Mouse (Mus musculus) limb, embryonic 13.5 days (tissue): ENCODE results near the gene Dnajb4. TPM values are rescaled to one million over a fixed set of nuclear protein-coding genes. Genes with fewer than 3 reads are reported as not detected.

ENCODE experiments used
- ATAC-seq: fragments of 200-750 bp; cut with Nextera tagmentation; 2 replicates; pipeline ENCODE4 v1.8.0; 2017; ENCODE audit warnings: low read depth, moderate number of reproducible peaks, moderate TSS enrichment; ENCODE audit not compliant: low FRiP score
- H3K27ac ChIP-seq: fragments of 300-500 bp; sonication (generic); 2 replicates; pipeline ENCODE4 v1.5.1; 2015; ENCODE audit warnings: inconsistent platforms, mild to moderate bottlenecking, moderate library complexity
- H3K27me3 ChIP-seq: fragments of 300-500 bp; sonication (generic); 2 replicates; pipeline ENCODE4 v1.6.1; 2015; ENCODE audit warnings: mild to moderate bottlenecking, inconsistent platforms
- H3K36me3 ChIP-seq: fragments of 300-500 bp; sonication (generic); 2 replicates; pipeline ENCODE4 v1.6.1; 2015; ENCODE audit warnings: inconsistent platforms, mild to moderate bottlenecking, moderate library complexity
- H3K4me1 ChIP-seq: fragments of 300-500 bp; sonication (generic); 2 replicates; pipeline ENCODE4 v1.6.1; 2015; ENCODE audit warnings: inconsistent platforms
- H3K4me2 ChIP-seq: fragments of 300-500 bp; sonication (generic); replicated peaks from 2 replicates; pipeline ENCODE4 v1.6.1; 2015; ENCODE audit warnings: inconsistent platforms, mild to moderate bottlenecking, moderate library complexity
- H3K4me3 ChIP-seq: fragments of 300-500 bp; sonication (generic); 2 replicates; pipeline ENCODE4 v1.5.1; 2015; ENCODE audit warnings: moderate library complexity, mild to moderate bottlenecking, inconsistent platforms
- H3K9ac ChIP-seq: fragments of 300-500 bp; sonication (generic); 2 replicates; pipeline ENCODE4 v1.6.1; 2015; ENCODE audit warnings: mild to moderate bottlenecking, inconsistent platforms
- H3K9me3 ChIP-seq: fragments of 300-500 bp; sonication (generic); 2 replicates; pipeline ENCODE4 v1.6.1; 2016; ENCODE audit warnings: inconsistent platforms
- WGBS: fragments of 180-500 bp; shearing (Covaris S2); methylation state at CpG from one replicate; pipeline ENCODE4 v1.1.7; 2015; 5-methylcytosine and 5-hydroxymethylcytosine counted together
- polyA plus RNA-seq: library from polyadenylated mRNA; unstranded; fragments of >200 nt; fragmentation: Nextera tagmentation; extraction: Ambion mirVana; gene quantifications from 2 replicates; pipeline ENCODE4 v1.2.1, GENCODE M21; 2015

The Dnajb4 gene
- polyA plus RNA-seq, 1 experiment from 2014 or later = 37.2 TPM

GRCm38 (mm10) chr3:152231333-152232100, 21.4 kb upstream of the Dnajb4 start:
- no peaks in the 10 kb centered on the region for H3K27me3 ChIP-seq
- no peak overlapping the region for H3K4me2 ChIP-seq
- no peak overlapping the region for H3K27ac ChIP-seq
- H3K4me3 ChIP-seq = no peak overlapping the region
- H3K9me3 ChIP-seq = no peaks in the 10 kb centered on the region
- H3K4me1 ChIP-seq = no peaks in the 10 kb centered on the region; the same call in 1 of the 2 replicates
- 44% methylated on average over 6 of the region's 6 CpGs for WGBS
- peaks cover 70% of the 10 kb centered on the region for H3K36me3 ChIP-seq
- no peak overlapping the region for H3K9ac ChIP-seq
- ATAC-seq = no peak

GRCm38 (mm10) chr3:152229271-152229670, 19.2 kb upstream of the Dnajb4 start:
- no peak for ATAC-seq

GRCm38 (mm10) chr3:152228843-152229242, 18.7 kb upstream of the Dnajb4 start:
- Histone ChIP-seq H3K4me1 (no peaks in the 10 kb centered on the region; the same call in 1 of the 2 replicates), H3K9me3 (no peaks in the 10 kb centered on the region), H3K36me3 (peaks cover 81% of the 10 kb centered on the region), H3K4me2 (no peak overlapping the region), H3K27me3 (no peaks in the 10 kb centered on the region), H3K4me3 (no peak overlapping the region), H3K9ac (no peak overlapping the region), H3K27ac (no peak overlapping the region)
- ATAC-seq = no peak
- 93% methylated on average over 7 of the region's 7 CpGs for WGBS

More at GRCm38 (mm10) chr3:152229271-152229670, 19.2 kb upstream of the Dnajb4 start:
- Histone ChIP-seq H3K27ac (no peak overlapping the region), H3K4me3 (no peak overlapping the region), H3K36me3 (peaks cover 81% of the 10 kb centered on the region), H3K4me1 (no peaks in the 10 kb centered on the region; the same call in 1 of the 2 replicates), H3K4me2 (no peak overlapping the region), H3K9me3 (no peaks in the 10 kb centered on the region), H3K27me3 (no peaks in the 10 kb centered on the region), H3K9ac (no peak overlapping the region)
- 91% methylated on average over 5 of the region's 5 CpGs for WGBS

DNA sequence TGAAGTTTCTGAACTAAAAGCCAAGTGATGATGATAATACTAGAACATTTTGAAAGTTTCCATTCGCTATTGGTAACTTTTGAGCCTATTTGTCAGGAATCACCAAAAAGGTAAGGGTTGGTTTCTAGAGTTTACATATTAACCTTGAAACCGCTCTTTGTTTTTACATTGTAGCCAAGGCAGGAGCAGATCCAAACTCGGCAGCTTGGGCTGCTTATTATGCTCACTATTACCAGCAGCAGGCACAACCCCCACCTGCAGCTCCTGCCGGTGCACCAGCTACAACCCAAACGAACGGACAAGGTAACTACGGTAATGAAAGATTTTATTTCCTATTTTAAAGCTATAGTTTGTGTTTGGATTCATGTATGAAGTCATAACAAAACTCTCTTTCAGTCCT, 15.8 kb upstream of the Dnajb4 start:
- Histone ChIP-seq H3K4me2 (no peak overlapping the region), H3K9me3 (no peaks in the 10 kb centered on the region), H3K4me3 (no peak overlapping the region), H3K9ac (no peak overlapping the region), H3K36me3 (peaks cover 90% of the 10 kb centered on the region), H3K4me1 (no peaks in the 10 kb centered on the region), H3K27ac (no peak overlapping the region), H3K27me3 (no peaks in the 10 kb centered on the region)
- ATAC-seq = no peak
- WGBS = 88% methylated on average over 7 of the region's 7 CpGs

GRCm38 (mm10) chr3:152224918-152225317, 14.8 kb upstream of the Dnajb4 start:
- no peaks in the 10 kb centered on the region for H3K4me1 ChIP-seq
- no peak for ATAC-seq
- no peak overlapping the region for H3K4me2 ChIP-seq
- peaks cover 91% of the 10 kb centered on the region for H3K36me3 ChIP-seq
- H3K27me3 ChIP-seq = no peaks in the 10 kb centered on the region
- no peaks in the 10 kb centered on the region for H3K9me3 ChIP-seq
- no peak overlapping the region for H3K27ac ChIP-seq
- H3K9ac ChIP-seq = no peak overlapping the region
- no peak overlapping the region for H3K4me3 ChIP-seq

DNA sequence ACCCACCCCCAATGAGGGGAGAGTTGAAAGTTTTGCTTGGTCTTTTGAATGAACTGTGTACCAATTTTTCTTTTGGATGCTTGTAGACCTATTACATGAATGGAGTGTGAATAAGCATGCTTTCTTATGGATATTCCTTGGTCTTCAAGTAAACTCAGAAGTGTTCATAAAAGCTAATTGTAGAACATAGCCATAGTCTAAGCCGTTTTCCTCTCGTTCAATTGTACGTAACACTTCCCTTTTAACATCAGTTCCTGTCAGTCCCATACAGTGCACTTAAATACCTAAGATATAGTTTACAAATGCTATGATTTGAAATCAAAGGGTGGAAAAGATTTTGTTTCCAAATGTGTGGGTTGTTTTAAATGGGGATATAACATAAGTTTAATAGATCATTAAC, 3.3 kb upstream of the Dnajb4 start:
- no peak for ATAC-seq
- Histone ChIP-seq H3K27me3 (no peaks in the 10 kb centered on the region), H3K9me3 (no peaks in the 10 kb centered on the region), H3K27ac (no peak overlapping the region), H3K9ac (0 out of 2 replicates have a peak overlapping the region, but pooled peaks have one; percentile 39), H3K36me3 (peaks cover 35% of the 10 kb centered on the region), H3K4me3 (peak overlapping the region; percentile 95), H3K4me2 (peak overlapping the region; percentile 94), H3K4me1 (peaks cover 28% of the 10 kb centered on the region)
- WGBS = 39% methylated on average over 3 of the region's 3 CpGs

DNA sequence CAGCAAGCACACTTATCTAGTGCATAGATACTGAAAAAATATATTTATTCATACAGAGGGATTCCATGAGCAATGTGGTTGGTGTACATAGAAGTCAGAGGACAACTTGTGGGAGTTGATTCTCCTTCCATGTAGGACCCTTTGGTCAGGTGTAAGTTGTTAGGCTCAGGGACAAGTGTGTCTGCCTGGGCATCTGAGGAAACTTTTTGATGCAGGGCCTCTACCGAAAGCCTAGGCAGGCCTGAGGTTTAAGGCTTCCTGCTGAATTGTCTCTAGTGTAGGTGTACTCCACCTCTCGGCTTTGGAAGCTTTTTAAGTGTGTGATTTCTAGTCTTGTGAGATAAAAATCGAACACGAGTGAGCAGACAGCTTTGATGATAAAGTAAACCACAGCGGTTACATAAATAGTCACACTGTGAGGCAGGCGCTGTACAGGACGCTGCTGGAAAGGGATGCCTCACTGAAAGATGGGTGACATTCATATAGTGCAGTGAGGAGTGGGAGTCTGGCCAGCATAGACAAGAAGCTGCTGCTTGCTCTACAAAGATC, 1.7 kb upstream of the Dnajb4 start:
- WGBS = 35% methylated on average over 7 of the region's 7 CpGs
- H3K36me3 ChIP-seq = peaks cover 22% of the 10 kb centered on the region
- peak overlapping the region; percentile 95 for H3K4me3 ChIP-seq
- peak overlapping the region; percentile 94 for H3K4me2 ChIP-seq
- no peaks in the 10 kb centered on the region for H3K9me3 ChIP-seq
- ATAC-seq = no peak
- peaks cover 29% of the 10 kb centered on the region for H3K4me1 ChIP-seq
- H3K27ac ChIP-seq = peak overlapping the region; percentile 22; the same call in 1 of the 2 replicates
- no peaks in the 10 kb centered on the region for H3K27me3 ChIP-seq
- peak overlapping the region; percentile 99 for H3K9ac ChIP-seq

DNA sequence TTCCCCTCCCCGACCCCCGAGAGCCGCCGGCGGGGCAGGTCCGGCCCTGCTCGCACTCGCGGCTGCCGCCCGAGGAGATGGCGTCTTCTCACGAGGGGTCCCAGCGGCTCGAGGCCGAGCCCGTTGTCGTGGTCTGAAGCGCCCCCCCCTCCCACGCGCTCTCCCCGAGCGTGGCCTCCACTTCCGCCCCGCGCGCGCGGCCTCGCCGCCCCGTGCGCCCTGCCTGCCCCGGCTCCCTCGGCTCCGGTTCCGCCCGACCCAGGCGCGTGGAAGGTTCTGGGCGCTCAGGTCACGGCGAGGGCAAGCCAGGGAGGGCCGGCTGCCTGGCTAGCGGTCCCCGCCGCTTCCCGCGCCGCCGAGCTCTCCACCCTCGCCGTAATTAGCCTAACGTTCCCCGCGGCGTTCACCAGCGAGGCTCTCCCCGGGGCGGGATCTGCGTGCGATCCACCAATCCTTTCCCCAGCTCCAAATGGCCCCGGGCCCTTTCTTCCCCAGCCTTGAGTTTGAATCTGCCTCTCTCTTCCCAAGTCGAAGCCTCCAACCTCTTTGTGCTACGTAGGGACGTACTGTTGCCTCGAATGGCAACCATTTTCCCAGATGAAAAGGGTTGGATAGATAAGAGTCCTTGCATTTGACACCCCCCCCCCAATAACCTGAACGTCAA, 758 bp upstream of the Dnajb4 start:
- Histone ChIP-seq H3K4me3 (peak overlapping the region; percentile 95), H3K9me3 (no peaks in the 10 kb centered on the region), H3K36me3 (peaks cover 12% of the 10 kb centered on the region), H3K9ac (peak overlapping the region; percentile 99), H3K27ac (peak overlapping the region; percentile 99), H3K27me3 (no peaks in the 10 kb centered on the region), H3K4me1 (peaks cover 29% of the 10 kb centered on the region), H3K4me2 (peak overlapping the region; percentile 94)
- under 1% methylated on average over 49 of the region's 68 CpGs for WGBS
- peak; percentile 62 for ATAC-seq

GRCm38 (mm10) chr3:152209177-152209966, 730 bp downstream of the Dnajb4 start:
- 5% methylated on average over 25 of the region's 25 CpGs for WGBS
- Histone ChIP-seq H3K36me3 (0 out of 2 replicates have a peak, but pooled peaks cover 3% of the 10 kb centered on the region), H3K27me3 (no peaks in the 10 kb centered on the region), H3K4me1 (peaks cover 29% of the 10 kb centered on the region), H3K4me3 (peak overlapping the region; percentile 95), H3K9me3 (no peaks in the 10 kb centered on the region), H3K9ac (peak overlapping the region; percentile 99), H3K4me2 (peak overlapping the region; percentile 76), H3K27ac (peak overlapping the region; percentile 99)
- ATAC-seq = peak; percentile 9

- 84% methylated on average over 7 of the region's 7 CpGs for WGBS
- Histone ChIP-seq H3K9ac (no peak overlapping the region), H3K4me3 (no peak overlapping the region), H3K27me3 (no peaks in the 10 kb centered on the region), H3K4me1 (peaks cover 26% of the 10 kb centered on the region), H3K4me2 (peak overlapping the region; percentile 27), H3K27ac (no peak overlapping the region), H3K36me3 (0 out of 2 replicates have a peak, but pooled peaks cover 3% of the 10 kb centered on the region), H3K9me3 (no peaks in the 10 kb centered on the region)
- ATAC-seq = no peak
These were observed 1.8 kb downstream of the Dnajb4 start for GRCm38 (mm10) chr3:152208096-152208885.

DNA sequence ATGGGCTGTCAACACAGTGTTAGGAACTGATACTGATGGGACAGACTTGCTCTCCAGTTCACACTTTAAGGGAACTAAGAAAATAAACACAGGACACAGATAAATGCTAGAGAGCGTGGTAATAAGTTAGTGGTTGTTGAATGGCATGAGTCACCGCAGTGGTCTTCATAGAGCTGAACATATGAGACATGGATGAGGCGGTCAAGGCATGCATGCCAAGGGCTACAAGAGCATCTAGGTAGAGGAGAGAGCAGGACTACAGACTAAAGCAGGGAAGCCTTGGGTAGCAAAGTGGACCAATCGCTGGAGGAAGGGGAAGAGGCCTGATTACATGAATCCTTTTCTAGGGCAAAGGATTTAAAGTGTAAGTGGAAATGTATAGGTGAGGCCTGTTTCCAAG, 2.9 kb downstream of the Dnajb4 start:
- no peaks in the 10 kb centered on the region for H3K27me3 ChIP-seq
- WGBS = 97% methylated on average over 4 of the region's 4 CpGs

More for the DNA sequence above, 2.9 kb downstream of the Dnajb4 start:
- Histone ChIP-seq H3K9me3 (no peaks in the 10 kb centered on the region), H3K27ac (no peak overlapping the region), H3K36me3 (0 out of 2 replicates have a peak, but pooled peaks cover 3% of the 10 kb centered on the region), H3K4me3 (no peak overlapping the region), H3K4me2 (no peak overlapping the region), H3K9ac (no peak overlapping the region), H3K4me1 (peaks cover 15% of the 10 kb centered on the region)
- ATAC-seq = no peak
